Mouse (Mus musculus) layer of hippocampus, adult 8-10 months (tissue): ENCODE results near the gene Fosl1. TPM values are rescaled to one million over a fixed set of nuclear protein-coding genes. Genes with fewer than 3 reads are reported as not detected.
"Not testable (repeated sequence)": the region's sequence is repeated elsewhere in the genome, so short reads cannot be mapped to it uniquely, and the experiment has no call there.

ENCODE experiments used
- DNase-seq, 2 experiments: peaks; one replicate each; pipeline ENCODE4 v3.0.0; 2022; ENCODE audit warnings: low spot score in 2 of 2
- total RNA-seq, 4 experiments: library from RNA; stranded (reverse); gene quantifications; 2 replicates each; pipeline ENCODE4 v1.2.4; 2022

The Fosl1 gene
- under 1 TPM; 0.20 to 0.67 (median 0.29) TPM for total RNA-seq

GRCm38 (mm10) chr19:5447515-5448353 is at the start of gene Fosl1:
Gene Fosl1 (plus strand): TSS chr19:5447547.
- no peak for DNase-seq

DNA sequence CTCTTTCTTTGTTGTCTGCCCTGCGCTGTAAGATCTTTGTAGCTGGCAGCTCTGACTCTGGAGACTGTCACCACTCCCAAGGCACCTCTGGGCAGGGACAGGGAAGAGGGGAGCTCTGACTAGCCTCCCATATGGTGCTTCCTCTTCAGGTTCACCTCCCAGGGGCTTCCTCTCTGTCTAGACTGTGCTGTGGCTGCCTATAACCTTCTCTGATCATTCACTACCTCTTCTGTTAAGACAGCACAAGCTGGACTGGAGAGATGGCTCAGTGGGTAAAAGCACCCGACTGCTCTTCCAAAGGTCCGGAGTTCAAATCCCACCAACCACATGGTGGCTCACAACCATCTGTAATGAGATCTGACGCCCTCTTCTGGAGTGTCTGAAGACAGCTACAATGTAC is 46.3 kb upstream of the Fosl1 start:
- not testable (repeated sequence) for DNase-seq

DNA sequence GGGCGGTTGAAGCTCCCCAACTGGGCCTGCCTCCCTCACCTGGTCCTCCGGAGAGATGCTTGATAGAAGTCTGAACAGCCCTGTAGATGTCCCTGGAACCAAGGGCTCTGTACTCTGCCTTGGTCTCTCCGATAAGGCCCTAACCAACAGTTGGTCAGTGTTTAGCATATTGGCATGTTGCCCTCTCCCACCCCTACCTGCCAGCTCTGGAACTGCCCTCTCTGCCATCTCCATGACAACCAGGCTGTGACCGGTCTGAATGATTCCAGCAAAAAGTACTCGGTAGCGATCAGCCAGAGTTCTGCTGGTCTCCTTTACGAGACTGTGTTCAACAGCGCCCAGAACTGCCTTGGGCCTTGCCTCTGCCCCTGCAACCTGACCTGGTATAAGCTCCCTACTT is 45.1 kb upstream of the Fosl1 start, which contains the start of gene Tsga10ip:
TSS of gene Tsga10ip (minus strand) at position 234 of the 400 bp plus-strand sequence.
- no peak for DNase-seq

- DNase-seq: no peak
Measured at GRCm38 (mm10) chr19:5405924-5406323, 41.4 kb upstream of the Fosl1 start.

DNA sequence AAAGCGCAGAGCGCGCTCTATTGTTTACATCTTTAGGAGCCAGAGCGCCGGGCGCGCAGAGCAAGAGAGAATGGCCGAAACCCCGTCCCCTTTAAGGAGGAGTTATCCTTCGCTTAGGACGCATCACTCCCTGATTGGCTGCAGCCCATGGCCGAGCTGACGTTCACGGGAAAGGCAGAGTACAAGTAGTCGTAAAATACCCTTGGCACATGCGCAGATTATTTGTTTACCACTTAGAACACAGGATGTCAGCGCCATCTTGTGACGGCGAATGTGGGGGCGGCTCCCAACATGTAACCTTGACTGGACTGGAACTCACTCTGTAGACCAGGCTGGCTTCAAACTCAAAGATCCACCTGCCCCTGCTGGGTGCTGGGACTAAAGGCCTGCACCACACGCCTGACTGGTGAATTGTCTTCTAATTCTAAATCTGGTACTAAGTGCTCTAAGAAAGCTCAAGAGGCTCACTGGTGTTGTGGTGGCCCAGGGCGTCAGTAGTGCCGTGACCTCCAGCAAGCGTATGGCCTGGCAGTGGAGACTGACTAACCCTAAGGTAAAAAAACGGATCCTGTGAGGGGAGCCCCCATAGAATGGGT is 40.7 kb upstream of the Fosl1 start:
- DNase-seq: not testable (repeated sequence)

GRCm38 (mm10) chr19:5407133-5407532 is 40.2 kb upstream of the Fosl1 start:
- DNase-seq: no peak

DNA sequence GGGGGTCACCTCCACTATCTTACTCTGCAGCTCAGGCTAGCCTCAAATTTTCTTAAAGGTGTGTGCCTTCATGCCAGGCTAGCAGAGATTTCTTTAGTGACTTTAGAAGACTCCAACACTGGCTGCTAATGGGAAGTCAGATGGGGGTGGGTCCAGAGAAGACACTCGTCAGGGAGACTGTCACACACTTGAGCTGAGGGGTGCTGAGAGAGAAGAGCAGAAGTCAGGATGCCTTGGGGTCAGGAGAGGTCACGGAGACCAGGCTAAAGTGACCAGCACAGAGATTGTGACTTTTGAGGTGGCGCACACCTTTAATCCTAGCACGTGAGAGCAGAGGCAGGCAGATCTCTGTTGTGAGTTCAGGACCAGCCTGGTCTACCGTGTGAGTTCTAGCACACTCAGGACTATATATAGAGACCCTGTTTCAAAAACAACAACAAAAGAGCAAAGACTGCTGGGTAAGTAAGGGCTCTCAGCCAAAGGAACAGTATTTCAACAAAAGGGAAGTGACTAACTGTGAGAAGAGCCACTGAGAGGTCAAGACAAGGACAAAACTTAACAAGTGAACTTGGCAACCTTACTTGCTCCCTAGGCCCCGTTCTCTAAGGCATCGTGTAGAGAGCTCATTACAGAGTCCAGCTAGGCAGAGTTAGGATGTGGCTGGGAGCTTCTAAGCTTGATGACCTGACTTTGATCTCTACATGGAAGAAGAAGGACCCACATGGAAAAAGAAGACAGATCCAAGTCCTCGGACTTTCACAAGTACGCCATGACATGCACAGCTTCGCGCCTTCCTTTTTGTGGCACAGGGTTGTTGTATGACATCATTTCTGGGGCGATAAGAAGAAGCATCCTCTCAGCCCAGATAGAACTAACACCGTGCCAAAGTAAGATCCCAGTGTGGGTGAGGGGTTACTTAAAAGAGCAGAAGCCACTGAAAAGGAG is 39.0 kb upstream of the Fosl1 start:
- DNase-seq: no peak

DNA sequence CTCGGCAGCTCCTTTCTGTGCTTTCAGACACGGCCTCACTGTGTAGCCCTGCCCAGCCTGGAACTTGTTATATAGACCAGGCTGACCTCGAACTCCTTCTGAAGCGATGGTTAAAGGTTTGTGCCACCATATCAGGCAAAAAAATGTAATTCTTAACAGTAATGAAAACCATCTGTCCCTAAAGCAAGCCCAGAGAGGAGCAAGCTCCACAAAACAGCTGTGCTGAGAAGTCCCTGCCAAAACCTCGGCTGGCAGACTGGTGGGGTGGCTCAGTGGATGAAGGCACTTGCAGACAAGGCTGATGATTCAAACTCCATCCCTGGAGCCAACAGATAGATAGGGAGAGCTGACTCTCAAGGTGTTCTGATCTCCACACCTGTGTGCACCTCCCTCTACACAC is 38.3 kb upstream of the Fosl1 start:
- DNase-seq: no peak

DNA sequence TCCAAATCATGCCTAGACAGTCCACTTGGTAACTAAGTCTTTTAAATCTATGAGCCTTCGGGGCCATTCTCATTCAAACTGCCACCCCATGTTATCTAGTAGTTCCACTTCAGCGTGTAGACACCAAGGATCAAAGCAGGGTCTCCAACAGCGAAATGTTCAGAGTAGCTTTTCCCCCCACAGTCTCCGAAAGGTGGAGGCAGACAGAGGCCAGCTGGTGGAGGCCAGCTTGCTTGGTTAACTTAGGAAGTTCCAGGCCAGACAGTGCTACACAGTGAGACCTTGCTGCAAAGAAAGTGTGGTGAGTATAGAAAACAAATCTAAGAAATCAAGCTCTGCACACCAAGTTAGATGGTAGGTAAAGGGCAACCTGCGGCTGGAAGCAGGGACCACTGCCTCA is 36.7 kb upstream of the Fosl1 start:
- DNase-seq: no peak

GRCm38 (mm10) chr19:5411961-5412360 is 35.4 kb upstream of the Fosl1 start:
- DNase-seq: no peak

GRCm38 (mm10) chr19:5413840-5414239 is 33.5 kb upstream of the Fosl1 start:
- DNase-seq: no peak

GRCm38 (mm10) chr19:5414534-5414957 is 32.8 kb upstream of the Fosl1 start:
- no peak for DNase-seq

- DNase-seq: no peak
Measured at GRCm38 (mm10) chr19:5418750-5419466, 28.4 kb upstream of the Fosl1 start.

- DNase-seq: no peak
Measured at GRCm38 (mm10) chr19:5419630-5420029, 27.7 kb upstream of the Fosl1 start.

GRCm38 (mm10) chr19:5420579-5420978 is 26.8 kb upstream of the Fosl1 start:
- no peak for DNase-seq

DNA sequence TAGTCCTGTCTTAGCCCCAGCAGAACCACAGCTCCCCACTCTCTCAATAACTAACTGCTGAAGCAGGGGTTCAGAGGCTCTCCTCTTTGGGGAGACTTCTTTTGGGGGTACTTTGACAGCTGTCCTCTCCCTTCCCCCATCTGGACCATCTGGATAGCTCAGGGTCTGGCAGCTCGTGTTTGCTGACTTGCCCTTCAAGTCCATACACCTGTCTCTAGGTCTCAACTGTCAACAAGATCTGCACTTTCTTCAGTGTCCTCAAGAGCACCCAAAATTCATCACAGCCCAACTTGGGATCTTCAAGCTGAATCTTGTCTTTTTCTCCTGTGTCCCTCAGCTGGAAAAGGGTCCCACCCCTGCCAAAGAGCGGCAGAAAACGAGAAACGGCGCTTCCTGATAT is 25.6 kb upstream of the Fosl1 start:
- DNase-seq: no peak

DNA sequence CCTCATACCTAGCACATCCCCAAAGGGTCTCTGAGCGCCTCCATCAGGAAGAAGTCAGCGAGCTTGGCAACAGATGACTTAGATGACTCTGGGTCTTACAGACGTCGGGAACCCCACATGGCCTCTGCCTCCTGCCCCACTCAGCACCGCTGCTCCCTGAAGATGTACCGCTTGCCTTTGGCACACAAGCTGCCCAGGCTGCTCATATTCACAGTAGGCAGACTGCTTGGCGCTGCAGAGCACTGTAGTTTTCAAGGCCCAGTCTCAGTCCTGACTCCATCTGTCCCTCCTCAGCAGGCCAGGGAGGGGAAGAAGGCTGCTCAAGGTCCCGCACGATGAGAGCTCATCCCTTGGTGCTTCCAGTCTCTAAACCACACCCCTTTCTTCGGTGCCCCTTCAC is 25.1 kb upstream of the Fosl1 start:
- DNase-seq: no peak

DNA sequence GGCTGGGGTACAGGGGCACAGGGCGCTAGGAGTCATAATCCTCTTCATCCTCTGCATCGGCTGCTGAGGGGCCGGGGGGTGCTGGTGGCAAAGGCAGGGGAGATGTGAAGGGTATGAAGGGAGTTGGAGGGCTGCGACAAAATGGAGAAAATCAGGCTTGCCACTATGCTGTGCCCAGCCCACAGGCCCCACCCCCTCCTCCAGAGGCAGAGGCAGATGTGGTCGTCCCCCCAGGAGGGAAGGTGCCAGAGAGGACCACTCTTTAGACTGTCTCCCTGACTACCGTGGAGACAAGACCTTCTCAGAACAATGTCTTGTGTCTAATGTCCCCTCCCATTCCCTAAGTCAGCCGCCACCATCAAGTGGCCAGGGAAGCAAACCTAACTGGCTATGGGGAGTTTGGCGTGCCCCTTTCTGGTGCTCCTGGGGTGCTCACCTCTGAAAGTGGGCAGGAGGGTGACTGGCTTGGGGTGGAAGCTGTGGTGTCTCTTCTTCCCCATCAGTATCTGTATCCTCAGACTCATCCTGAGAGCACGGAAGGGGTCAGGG is 24.4 kb upstream of the Fosl1 start:
- DNase-seq: no peak

DNA sequence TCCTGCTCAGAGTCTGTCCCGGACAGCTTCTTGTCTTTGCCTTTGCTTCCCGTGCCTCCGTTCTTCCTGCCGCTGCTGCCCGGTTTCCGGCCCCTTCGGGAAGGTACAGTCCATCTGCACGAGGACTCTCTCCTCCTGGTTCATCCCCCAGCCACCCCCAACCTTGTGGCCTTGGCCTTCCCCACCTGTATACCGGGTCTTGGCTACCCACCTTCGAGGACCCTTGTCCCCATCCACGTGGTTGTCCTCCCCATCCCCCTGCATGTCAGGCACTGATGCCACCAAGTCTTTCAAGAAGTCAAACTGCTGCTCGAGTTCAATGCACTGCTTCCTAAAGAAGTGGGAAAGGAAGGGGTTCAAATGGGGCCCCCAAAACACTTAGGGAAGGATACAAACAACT is 23.8 kb upstream of the Fosl1 start:
- DNase-seq: no peak

DNA sequence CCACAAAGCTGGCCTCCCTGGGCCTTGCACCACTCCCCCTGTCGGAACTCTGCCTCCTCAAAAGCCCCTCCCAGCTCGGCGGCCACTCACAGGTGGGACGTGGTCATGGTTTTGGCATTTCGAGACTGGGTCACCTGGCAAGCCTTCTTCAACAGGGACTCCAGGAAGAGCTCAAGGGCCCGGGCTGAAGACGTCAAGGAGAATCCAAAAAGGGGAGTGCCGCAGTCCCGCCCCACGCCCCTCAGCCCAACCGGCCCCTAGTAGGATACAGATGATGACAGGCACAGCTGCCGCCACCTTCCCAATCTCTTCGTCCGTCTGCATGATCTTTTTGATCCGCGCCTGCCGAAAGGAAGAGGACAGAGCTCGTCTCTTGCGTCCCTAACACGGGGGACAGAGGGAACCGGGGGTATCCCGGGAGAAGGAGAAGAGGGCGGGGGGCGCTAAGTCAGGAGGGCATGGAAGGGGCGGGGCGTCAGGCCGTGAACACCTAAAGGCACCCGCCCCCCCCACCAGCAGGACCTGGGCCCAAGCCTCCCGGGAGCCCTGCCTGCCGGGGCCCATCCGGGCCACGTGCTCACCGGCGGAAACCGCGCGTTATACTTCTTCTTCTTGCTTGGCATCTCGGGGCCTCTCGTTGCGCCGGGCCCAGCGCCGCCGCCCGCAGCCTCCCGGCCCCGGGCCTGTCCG is 23.1 kb upstream of the Fosl1 start:
- peak; percentile 51 to 52 for DNase-seq
